Comparison of ENCODE assay signal across 11 mouse cellular contexts in genomic region chr6:22206179-22206578, GRCm38 (mm10).
A peak's percentile ranks its signal among the peaks of the same experiment; 100 is the strongest.
DNase-seq lines count a peak whose midpoint lies in the region; ATAC-seq lines count a peak whose summit lies in the region.
"Had no signal": no experiment of that assay in that cellular context is flagged by ENCODE, and none has a peak within 500 bp of the region (broad histone marks: within the 10 kb centered on the region; RNA-seq: fewer than 3 reads in every experiment).

No protein-coding gene starts in this region.

- peak; percentile 21 to 30 for DNase-seq in cerebellum, postnatal 25 days
- no peak for DNase-seq in cerebellum, adult 9-11 months
- peak; percentile 2 to 18 for DNase-seq in left cerebral cortex, postnatal 25 days (ENCODE audit: low spot score in 2 of 2)
- DNase-seq in left cerebral cortex, adult 8-10 months (ENCODE audit: low spot score in 2 of 2) = no peak
- DNase-seq in neural tube, embryonic 10.5 days (ENCODE audit: extremely low spot score, low spot score) = peak; percentile 23
- no peak for DNase-seq in thymus, adult 18-20 months
- DNase-seq in urinary bladder, postnatal 25 days (ENCODE audit: low spot score) = no peak
- DNase-seq: kidney, adult 2 months; thymus, adult 2 months had no signal

- H3K27me3 ChIP-seq in embryonic facial prominence, embryonic 12.5 days = no peaks in the 10 kb centered on the region

- intact Hi-C loops in left cerebral cortex, postnatal 25 days (cut with DNase I) = no loop called here

- H3K4me3 ChIP-seq in embryonic facial prominence, embryonic 12.5 days = no peak overlapping the region
- H3K4me3 ChIP-seq: erythroblast, embryonic 14.5 days had no signal

- WGBS in embryonic facial prominence, embryonic 12.5 days = 49% methylated on average over 14 of the region's 14 CpGs

- H3K36me3 ChIP-seq in embryonic facial prominence, embryonic 12.5 days = no peaks in the 10 kb centered on the region

- peaks cover 13% of the 10 kb centered on the region for H3K4me1 ChIP-seq in embryonic facial prominence, embryonic 12.5 days

- no peaks in the 10 kb centered on the region for H3K9me3 ChIP-seq in embryonic facial prominence, embryonic 12.5 days

- H3K4me2 ChIP-seq in embryonic facial prominence, embryonic 12.5 days (replicated peaks) = peak overlapping the region; percentile 31

- no peak overlapping the region for H3K9ac ChIP-seq in embryonic facial prominence, embryonic 12.5 days

- no peak overlapping the region for H3K27ac ChIP-seq in embryonic facial prominence, embryonic 12.5 days

- ATAC-seq in embryonic facial prominence, embryonic 12.5 days (ENCODE audit: insufficient number of reproducible peaks, insufficient read depth, low FRiP score, low TSS enrichment) = peak; percentile 81; the same call in 1 of the 2 replicates

Comparison
In these comparisons a context has a peak if more than half of its experiments do, and no peak if none do; other contexts are left out.
1. DNase-seq: peak in cerebellum, postnatal 25 days (2 of 2), left cerebral cortex, postnatal 25 days (2 of 2) and neural tube, embryonic 10.5 days (single experiment); none in cerebellum, adult 9-11 months (single experiment), left cerebral cortex, adult 8-10 months (0 of 2), thymus, adult 18-20 months (0 of 2) and urinary bladder, postnatal 25 days (single experiment).